Mouse (Mus musculus): ENCODE measurements around the gene Eif2b2.

The Eif2b2 gene

DNA sequence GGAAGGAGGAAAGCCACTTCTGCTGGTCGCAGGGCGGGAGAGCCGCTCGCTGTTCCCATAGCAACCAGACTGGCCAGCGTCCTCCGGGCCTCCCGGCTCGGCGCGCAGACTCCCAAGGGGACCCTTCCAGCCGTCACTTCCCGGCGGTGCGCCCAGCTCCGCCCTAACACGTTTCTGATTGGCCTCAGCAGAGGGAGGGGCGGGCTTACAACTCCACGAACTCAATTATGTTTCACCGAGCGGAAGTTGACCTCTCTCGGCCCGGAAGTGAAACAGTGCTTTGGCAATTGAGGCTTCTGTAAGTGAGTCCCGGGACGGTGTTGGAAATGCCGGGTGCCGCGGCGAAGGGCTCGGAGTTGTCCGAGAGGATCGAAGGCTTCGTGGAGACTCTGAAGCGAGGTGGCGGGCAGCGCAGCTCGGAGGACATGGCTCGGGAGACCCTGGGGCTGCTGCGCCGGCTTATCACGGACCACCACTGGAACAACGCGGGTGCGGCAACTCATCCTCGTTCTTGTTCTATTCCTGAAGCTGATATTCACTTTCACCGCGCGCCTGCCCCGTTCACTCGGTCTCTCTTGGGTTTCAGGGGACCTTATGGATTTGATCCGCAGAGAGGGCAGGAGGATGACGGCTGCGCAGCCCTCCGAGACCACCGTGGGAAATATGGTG is at the start of gene Eif2b2:
Gene Eif2b2 (plus strand): TSS at position 246 of the 669 bp plus-strand sequence.
- peak; percentile 95 to 99 for DNase-seq (ENCODE audit: low spot score in 2 of 2)

DNA sequence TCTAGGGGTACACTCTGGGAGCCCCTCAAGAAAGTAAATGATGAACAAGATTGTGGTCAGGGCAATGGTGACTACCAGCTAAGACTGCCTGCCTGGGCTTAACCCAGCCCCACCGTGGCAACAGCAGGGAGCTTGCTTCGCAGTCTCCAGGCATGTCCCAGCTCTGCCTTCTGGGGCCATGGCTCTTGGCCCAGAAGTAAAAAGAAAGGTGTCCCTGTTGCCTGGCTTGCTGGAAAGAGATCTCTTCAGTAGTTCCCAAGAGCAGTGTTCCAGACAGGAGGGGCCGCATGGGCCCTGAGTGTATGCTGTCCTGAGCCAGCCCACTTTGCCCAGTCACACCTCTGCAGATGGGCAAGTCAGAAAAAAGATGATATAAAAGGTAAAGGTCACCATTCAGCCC is 49.4 kb upstream of the Eif2b2 start:
- DNase-seq (ENCODE audit: low spot score in 2 of 2), result peak in 1 of 2 experiments; percentile 11

DNA sequence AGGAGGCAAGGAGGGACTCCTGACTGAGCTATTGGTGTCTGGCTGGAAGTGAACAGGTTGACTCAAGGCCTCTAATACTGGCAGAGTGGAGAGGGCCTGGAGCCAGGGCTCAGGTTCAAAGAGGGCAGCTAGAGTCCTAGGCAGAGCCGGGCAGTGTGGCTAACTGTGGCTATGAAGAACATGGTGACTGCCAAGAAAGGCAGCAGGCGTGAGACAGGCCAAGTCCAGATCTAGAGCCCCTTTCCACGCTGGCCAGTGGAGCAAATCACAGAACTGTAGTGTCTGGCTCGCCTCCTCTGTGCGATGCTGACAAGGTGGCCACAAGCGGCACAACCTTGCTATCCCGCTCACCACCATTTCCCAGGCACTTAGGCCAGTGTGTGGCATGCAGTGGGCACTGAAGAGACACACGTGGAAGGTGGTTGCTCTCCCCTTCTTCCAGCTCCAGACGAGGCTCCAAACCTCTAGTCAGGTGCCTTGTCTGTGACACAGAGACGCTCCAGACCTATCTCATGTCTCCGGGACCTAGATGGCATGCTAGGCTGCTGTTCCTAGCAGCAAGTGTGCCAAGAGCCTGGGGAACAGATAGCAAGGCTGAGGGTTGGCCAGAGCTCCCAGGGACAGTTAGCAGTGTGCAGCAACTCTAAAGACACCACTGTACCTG is 48.9 kb upstream of the Eif2b2 start:
- DNase-seq (ENCODE audit: low spot score in 2 of 2), result peak in 1 of 2 experiments; percentile 20

DNA sequence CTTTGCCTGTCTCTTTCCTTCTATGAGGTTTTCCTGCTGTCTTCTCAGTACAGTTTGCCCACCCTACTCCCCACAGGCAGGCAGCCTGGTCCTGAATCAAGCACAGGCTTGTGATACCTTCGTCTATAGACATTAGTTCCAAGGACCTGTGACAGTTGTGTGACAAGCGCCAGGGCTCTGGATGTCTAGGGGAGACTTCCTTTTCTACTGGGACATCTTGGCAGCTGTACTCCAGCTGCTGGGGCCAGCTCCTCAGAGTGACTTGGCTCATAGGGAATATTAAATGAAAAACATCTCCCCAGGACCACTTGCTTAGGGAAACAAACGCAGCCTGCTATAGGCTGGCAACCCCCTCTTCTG is 48.4 kb upstream of the Eif2b2 start:
- no peak for DNase-seq (ENCODE audit: low spot score in 2 of 2)

DNA sequence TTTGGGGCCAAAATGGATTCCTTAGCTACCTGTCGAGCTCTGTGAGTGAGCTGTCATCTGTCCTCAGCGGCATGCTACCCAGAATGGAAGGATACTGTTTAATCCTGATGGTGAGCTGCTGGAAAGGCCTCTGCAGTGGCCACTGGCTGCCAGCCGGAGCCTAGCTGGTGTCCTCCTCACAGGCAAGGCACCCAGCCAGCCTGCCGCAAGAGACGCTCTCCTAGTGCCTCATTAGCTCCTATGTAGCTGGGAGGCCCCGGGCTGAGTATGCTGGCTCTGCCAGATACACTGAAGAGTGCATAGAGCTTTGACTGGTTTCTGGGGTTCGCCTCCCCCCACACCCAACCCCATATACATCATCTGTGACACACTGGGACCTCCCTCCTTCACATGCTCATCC is 45.3 kb upstream of the Eif2b2 start:
- no peak for DNase-seq (ENCODE audit: low spot score in 2 of 2)

DNA sequence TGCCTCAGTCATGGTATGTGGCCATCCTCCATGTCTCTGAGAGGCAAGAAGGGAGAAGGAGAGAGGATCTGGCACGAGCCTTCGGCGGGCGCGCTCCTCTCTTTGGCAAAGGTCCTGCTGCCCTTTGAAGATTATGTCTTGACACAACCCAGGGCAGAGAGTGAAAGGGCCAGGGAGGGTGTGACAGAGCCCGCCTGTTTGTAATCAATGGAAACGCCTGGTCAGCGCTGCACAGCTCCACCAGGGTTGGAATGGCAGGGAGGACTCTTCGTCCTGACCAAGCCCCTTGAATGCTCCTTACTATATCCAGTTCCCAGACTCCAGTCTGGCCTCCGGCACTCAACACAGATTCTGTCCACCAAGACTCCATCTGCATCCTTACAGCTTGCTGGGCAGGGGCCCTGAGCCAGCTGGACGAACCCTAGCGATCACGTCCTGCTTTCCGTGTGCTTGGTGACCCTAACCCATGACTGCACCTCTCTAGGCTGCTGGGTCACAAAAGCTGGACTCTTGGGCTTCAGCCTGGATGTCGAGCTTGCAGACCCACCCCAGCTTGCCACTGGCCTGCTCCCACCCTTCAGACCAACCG is 44.1 kb upstream of the Eif2b2 start:
- no peak for DNase-seq (ENCODE audit: low spot score in 2 of 2)

DNA sequence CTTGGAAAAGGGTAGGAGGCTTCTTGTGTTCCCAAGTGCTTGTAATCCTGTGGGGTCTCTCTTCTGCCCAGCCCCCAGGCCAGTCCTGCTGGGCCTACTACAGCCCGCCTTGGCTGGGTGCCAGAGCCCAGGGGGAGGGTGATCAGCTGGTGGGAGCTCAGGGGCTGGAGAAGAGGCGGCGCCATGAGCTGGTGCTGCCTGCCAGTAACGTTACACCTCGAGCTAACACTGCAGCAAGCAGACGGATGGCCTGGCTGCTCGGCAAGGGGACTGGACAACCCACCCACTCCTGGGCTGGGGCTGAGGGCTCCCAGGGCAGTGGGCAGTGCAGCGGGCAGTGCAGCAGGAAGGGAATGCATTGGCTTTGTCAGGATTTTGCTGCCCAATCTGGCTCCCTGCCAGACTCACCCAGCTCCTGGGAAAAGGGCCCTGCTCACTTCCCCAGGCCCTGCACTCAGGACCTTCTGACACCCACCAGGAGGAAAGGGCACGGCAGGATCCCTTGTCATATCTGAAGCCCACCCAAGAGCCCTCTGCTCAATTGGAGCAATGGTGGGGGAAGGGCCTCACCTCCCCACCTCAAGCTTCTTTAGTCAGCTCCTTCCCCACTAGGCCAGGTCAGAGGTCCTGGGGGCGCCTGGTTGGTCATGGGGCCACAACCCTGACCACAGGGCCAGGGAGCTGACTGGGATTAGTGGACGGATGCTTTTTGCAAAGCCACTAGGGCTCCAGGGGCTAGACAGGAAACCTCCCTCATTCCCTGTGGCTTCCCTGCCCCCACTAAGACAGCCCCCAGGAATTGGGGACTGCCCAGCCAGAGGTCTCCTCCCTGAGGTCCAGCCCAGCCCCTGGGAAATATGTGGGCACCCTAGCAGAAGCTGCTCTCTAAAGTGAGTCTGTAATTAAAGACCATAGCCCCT is 43.1 kb upstream of the Eif2b2 start:
- DNase-seq (ENCODE audit: low spot score in 2 of 2), result no peak

DNA sequence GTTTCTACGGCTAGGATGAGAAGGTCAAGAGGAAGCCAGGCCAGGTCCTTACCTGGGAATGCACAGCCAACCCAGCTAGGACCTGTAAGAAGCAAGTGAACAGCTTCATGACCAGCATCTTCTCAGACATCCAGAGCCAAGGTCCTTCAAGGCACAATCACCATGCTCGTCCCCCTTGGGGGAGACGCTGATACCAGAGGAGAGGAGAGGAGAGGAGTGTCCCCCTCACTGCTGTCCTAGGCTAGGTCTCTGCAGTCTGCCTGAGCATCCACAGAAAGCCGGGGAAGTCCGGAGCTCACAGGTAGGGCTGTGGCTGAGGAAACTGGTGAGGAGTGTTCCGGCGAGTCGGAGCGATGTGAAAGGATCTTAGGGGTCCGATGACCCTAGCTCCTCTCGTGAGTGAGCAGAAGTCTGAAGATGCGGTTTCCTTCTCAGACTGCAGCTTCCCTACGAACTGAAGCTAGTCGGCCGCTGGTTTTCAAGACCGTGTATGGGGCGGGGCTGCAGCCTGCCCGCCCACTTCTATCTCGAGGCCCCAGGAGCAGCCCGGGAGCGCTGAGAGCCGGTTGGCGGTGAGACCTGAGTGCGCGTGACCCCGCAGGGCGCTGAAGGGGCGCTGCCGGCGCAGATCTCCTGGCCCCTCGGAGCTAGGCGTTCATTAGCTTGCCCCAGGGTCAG is 42.3 kb upstream of the Eif2b2 start:
- DNase-seq (ENCODE audit: low spot score in 2 of 2), result no peak

DNA sequence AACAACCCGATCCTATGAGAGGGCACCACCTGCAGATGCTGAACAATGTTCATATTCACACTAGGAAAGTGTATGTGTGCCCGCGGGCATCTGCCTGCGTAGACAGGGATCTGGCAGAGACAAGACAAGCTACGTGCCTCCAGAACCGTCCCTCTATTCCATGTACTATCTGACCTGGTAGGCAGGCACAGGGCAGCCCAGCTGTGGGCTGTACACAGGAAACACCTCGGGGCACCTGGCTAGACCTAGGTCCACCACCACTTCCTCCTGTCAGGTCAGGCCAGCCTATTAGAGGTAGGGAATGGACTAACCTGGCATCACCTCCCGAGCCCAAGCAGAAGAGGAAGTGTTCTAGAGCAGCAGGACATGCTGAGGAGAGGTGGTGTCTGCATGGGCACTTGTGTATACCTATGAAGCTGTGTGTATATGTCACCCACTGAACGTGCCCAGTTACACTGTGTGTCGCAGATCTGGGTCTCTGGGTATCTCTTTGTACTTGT is 41.5 kb upstream of the Eif2b2 start, which contains the start of gene Pgf:
Gene Pgf (minus strand): TSS at position 51 of the 500 bp plus-strand sequence.
- no peak for DNase-seq (ENCODE audit: low spot score in 2 of 2)

DNA sequence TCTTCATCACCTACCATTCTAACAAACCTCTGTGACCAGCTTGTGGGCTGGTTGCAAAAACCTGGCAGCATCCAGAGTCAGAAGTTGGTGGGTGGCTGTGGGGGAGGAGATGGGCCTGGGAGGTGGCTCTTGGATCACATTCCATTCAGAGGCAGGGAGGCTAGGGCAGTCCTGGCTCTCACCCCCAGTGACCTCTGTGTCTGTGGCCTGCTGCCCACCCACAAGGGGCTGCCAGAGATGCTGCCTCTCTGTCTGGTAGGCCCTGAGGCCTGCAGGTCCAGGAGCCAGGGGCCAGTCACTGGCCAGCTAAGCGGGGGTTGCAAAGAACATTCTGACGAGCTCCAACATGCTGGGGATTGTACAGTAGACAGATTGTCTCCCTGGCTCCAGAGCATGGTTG is 41.0 kb upstream of the Eif2b2 start:
- DNase-seq (ENCODE audit: low spot score in 2 of 2), result no peak

DNA sequence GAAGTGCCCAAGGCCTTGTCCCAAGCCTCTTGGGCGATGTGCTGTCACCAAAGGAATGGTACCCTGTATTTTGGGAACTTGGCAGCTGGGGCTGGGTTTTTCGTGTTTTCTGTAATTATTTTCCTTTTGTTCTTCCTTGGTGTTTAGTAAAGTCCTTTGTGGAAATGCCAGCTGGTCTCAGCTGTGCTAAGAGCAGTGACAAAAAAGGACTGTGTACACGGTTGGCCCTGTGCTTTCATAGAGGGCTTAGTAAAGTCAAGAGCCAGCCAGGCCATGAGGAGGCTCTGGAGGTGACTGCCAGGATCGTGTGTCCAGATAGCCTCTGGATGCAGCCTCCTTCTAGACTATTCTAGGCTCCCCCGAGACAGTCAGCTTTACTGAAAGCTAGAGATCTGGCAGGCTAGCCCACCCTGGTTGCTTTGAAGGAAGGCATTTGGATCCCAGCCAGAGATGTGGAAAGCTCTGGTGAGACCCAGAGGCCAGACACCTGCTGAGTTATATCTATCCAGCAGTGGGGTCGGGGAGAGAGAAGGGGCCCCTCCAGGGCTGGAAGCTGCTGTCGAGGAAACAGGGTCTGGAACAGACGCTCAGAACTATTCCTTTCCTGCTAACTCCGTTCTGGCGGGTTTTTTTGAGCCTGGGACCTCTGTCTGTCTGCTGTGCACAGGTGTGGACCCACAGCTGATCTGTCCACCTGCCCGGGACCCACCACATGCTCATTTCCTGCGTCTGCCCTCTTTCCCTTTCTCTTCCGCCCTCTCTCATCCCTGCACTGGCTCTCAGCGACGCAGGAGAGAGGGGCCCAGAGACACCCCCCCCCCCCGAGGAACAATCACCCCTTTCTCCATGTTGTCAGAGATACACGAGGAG is 37.6 kb upstream of the Eif2b2 start:
- no peak for DNase-seq (ENCODE audit: low spot score in 2 of 2)

DNA sequence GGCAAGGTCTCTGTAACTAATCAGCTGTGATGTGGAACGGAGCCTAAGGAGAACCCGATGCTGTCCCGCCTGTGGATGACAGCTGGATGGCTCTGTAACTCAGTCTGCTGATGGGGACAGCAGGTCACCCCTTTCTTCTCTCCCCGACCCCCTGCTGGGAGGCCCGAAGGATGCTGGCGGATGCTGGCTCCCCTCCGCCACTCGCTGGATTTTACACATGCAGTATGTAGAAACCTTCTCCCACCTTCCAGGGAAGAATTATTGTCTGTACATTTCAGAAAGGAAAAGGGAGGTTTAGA is 37.0 kb upstream of the Eif2b2 start:
- no peak for DNase-seq (ENCODE audit: low spot score in 2 of 2)

DNA sequence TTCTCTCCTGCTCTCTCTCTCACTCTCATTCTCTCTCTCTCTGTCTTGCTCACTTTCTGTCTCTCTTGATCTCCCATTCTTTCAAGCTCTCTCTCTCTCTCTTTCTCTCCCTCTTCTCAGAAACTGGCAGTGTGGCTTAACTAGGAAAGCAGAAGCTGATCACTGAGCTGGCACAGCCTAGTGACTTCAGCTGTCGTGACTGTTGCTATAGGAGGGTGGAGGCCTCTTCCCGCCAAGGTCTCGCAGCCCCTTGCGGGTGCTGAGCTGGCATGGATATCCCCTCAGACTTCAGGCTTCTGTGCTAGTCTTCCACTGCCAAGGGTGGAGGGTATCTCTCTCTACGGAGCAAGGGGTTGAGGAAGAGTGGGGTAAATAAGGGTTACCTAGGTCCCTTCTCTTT is 36.4 kb upstream of the Eif2b2 start:
- DNase-seq (ENCODE audit: low spot score in 2 of 2), result no peak

DNA sequence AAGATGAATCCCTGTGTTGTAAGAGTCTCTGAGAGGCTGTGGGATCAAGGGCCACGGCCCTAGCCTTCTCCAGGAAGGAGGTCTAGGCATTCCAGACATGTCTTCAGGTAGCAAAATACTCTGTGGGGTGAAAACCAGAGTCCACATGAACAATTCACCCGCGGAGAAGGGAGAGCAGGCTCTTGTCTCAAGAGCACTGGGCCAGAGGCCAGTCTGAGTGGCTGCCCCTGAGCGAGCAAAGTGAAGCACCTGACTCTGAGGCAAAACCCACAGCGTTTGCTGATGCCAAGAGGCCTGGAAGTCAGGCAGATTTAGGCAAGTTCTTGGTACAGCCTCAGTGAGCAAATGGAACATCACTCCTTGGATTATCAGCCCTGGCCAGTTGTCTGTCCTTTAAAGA is 35.2 kb upstream of the Eif2b2 start:
- DNase-seq (ENCODE audit: low spot score in 2 of 2), result no peak

DNA sequence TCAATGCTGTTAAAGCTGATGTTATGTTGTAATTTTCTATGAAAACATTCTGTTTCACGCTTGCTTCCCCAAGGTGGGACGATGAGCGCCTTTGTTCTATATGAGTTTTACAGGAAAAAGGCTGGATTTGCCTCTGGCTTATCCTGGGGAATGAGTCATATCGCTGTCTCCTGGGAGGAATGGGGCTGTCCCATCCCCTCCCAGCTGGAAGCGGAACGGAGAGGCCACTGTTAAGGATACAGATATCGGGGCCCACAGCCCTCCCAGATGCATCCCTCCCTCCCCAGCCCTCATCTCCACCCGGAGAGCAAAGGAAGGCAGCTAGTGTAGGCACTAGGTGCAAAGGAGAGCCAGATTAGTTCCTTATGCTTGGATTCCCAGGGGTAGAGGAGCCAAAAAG is 33.5 kb upstream of the Eif2b2 start:
- DNase-seq (ENCODE audit: low spot score in 2 of 2), result no peak

DNA sequence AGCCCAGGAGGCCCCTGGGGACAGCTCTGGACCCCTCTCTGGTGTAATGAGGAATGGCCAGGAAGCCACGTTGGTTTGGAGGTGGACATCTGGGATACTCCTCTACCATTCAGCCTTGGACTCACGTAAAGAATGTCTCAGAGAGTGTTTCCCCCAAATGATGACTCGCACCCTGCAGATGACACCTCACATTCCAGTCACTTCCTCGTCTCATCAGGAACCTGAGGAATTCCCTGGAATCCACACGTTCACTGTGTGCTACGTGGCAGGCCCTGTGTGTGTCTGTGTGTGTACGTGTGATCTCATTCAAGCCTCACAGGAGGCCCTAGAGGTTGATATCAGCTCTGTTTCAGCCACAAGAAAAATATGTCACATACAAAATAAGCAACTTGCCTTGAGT is 32.9 kb upstream of the Eif2b2 start:
- DNase-seq (ENCODE audit: low spot score in 2 of 2), result no peak

DNA sequence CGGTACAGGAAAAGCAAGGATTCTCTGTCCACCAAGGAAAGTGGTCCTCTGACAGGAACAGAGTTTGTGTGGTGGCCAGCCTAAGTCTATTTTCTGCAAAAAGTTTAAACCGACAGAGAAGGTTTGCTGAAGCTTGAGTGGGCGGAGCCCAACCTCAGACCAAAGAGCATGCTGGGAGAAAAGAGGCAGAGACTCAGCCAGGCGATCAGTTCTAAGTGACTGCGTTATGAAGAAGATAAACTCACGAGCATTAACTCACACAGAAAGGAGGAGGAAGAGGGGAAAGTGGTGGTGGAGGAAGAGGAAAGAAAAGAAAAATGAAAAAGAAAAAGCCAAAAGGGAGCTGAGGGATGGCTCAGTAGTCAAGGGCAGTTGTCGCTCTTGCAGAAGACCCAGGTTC is 29.0 kb upstream of the Eif2b2 start:
- no peak for DNase-seq (ENCODE audit: low spot score in 2 of 2)

DNA sequence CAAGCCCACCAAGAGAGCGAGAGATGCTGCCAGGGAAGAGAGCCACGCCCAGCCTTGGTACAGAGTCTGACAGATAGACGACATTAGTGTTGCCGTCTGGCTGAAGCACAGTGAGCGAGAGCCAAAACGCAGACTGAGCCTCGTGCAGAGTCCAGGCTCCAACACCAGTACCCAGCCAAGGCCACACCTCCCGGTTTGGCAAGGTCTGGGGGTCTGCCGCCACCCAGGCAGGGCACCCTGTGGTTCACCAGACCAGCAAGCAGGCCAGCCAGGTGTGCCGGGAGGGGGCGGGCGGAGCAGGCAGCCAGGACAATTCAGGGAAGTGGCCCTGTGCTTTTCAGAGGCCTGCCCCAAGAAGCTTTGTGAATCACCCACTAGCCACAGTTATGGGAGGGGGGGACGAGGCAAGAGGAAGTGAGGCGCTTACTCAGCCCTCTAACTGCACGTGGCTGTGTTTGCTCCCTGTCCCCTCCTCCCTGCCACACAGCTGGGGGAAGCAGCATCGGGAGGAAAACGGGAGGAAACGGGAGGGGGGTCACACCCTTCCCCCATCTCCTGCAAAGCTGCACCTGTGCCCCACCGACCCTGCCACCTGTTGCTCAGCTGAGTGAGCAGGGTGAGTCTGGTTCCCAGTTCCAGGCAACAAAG is 26.7 kb upstream of the Eif2b2 start:
- DNase-seq (ENCODE audit: low spot score in 2 of 2), result no peak

DNA sequence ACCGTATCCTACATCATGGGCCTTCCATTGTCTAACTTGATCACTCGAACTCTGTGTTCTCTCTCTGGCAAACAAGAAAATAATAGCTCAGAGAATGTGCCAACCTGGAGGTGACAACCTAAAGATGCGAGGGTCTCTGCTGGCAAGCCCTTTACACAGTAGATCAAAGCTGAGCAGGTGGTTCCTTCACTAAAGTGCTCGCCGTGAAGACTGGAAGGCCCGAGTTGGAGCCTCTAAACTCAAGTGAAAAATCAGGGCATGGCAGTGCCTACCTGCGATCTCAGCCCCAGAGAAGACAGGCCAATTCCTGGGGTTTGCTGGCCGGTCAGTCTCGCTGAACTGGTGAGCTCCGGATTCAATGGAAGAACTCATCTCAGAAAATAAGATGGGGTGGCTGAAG is 26.1 kb upstream of the Eif2b2 start:
- no peak for DNase-seq (ENCODE audit: low spot score in 2 of 2)

DNA sequence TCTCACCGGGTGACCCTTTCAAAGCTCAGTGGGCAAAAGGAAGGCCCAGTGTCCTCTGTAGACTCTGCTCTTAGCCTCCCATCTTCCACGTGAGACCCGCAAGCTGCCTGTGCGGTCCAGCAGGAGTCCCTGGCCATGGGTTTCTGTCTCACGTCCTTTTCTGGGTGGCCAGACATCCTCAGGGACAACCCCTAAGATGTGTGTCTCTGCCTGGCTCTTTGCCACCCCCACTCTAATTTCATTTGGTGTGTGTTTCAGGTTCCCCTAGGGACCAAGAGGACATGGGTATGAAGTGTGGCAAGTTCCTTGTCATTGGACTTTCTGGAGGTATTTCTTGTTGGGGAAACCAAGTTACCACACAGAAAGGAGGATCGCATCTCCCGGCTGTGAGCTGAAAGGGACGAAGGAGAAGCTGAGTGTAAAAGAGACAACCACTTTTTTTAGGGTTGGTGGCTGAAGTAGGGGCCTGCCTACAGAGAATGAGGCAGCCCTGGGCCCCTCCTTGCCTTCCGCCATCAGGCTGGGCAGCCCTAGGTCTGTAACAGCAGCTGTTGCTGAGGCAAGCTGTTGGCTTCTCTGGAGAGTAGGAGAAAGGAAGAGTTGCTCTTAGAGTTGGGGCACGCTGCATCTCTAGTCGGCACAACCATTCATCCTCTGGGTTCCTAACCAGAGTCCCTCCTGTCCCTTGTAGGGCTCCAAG is 25.2 kb upstream of the Eif2b2 start:
- no peak for DNase-seq (ENCODE audit: low spot score in 2 of 2)
